Mouse (Mus musculus) gastrocnemius, postnatal 14 days (tissue): ENCODE results near the gene Pnrc2. TPM values are rescaled to one million over a fixed set of nuclear protein-coding genes. Genes with fewer than 3 reads are reported as not detected.

ENCODE experiments used
- DNase-seq: peaks from one replicate; pipeline ENCODE4 v3.0.0; 2021; ENCODE audit warnings: mixed read lengths
- intact Hi-C: fragments of 180-260 bp; cut with DNase I; formaldehyde crosslinking; loops from one replicate; pipeline ENCODE4 v1.15.1; 2025; ENCODE audit warnings: low total_unique reads
- total RNA-seq, 2 experiments: library from RNA; stranded (reverse); gene quantifications; 2 replicates each; pipeline ENCODE4 v1.2.3; 2021

The Pnrc2 gene
- total RNA-seq, 2 experiments from 2014 or later, result 44.3 to 59.3 TPM

- intact Hi-C loops, result no loop called here
- DNase-seq, result no peak
These were observed 34.7 kb downstream of the Pnrc2 start for GRCm38 (mm10) chr4:135838925-135839292.

- intact Hi-C loops, result no loop called here
- DNase-seq, result no peak
These were observed 39.4 kb downstream of the Pnrc2 start for GRCm38 (mm10) chr4:135834124-135834717.

- DNase-seq, result no peak
- intact Hi-C loops, result no loop called here
These were observed 40.1 kb downstream of the Pnrc2 start for GRCm38 (mm10) chr4:135833301-135834123.

- intact Hi-C loops, result no loop called here
- peak; percentile 36 for DNase-seq
These were observed 41.6 kb downstream of the Pnrc2 start for GRCm38 (mm10) chr4:135832070-135832469.

GRCm38 (mm10) chr4:135828491-135828890 lies 45.2 kb downstream of the Pnrc2 start:
- intact Hi-C loops, result no loop called here

GRCm38 (mm10) chr4:135824254-135824653 lies 49.4 kb downstream of the Pnrc2 start:
- DNase-seq, result no peak
- intact Hi-C loops, result no loop called here

More at GRCm38 (mm10) chr4:135828491-135828890, 45.2 kb downstream of the Pnrc2 start:
- DNase-seq, result peak; percentile 70

- DNase-seq, result no peak
- intact Hi-C loops, result no loop called here
These were observed 50.4 kb downstream of the Pnrc2 start for GRCm38 (mm10) chr4:135823298-135823697.

GRCm38 (mm10) chr4:135821772-135822171 lies 51.9 kb downstream of the Pnrc2 start:
- DNase-seq, result no peak
- intact Hi-C loops, result no loop called here

Other genes starting within 250 kb of the Pnrc2 start
- under 1 TPM; 0.23 to 0.42 TPM for gene Ifnlr1, start 187.6 kb downstream of the Pnrc2 start, total RNA-seq
- gene Il22ra1, start 145.7 kb downstream of the Pnrc2 start, total RNA-seq, result under 1 TPM; 0.13 to 0.49 TPM
- gene Myom3, start 114.1 kb downstream of the Pnrc2 start, total RNA-seq, result 10 to 100 TPM; 36.6 to 76.7 TPM
- 10 to 100 TPM; 30.9 to 33.0 TPM for gene Srsf10, start 18.1 kb downstream of the Pnrc2 start, total RNA-seq
- under 1 TPM; 0.47 to 0.60 TPM for gene Cnr2, start 21.5 kb upstream of the Pnrc2 start, total RNA-seq
- 10 to 100 TPM; 20.6 to 27.8 TPM for gene Fuca1, start 46.9 kb upstream of the Pnrc2 start, total RNA-seq
- gene Hmgcl, start 72.6 kb upstream of the Pnrc2 start, total RNA-seq, result 10 to 100 TPM; 47.2 to 56.6 TPM
- gene Gale, start 89.9 kb upstream of the Pnrc2 start, total RNA-seq, result 1 to 10 TPM; 1.2 to 2.1 TPM
- gene Lypla2, start 98.8 kb upstream of the Pnrc2 start, total RNA-seq, result 10 to 100 TPM; 28.9 to 29.2 TPM
- 10 to 100 TPM; 20.4 to 21.4 TPM for gene Pithd1, start 113.4 kb upstream of the Pnrc2 start, total RNA-seq
- gene Eloa, start 147.9 kb upstream of the Pnrc2 start, total RNA-seq, result 10 to 100 TPM; 46.2 to 46.7 TPM
- gene Rpl11, start 179.6 kb upstream of the Pnrc2 start, total RNA-seq, result 100 to 1,000 TPM; 298 to 342 TPM